Mouse (Mus musculus): ENCODE measurements around the gene Meltf. TPM values are rescaled to one million over a fixed set of nuclear protein-coding genes. Genes with fewer than 3 reads are reported as not detected.

Gene Meltf
- polyA plus RNA-seq (2015; fragmentation: Nextera tagmentation; extraction: Ambion mirVana): 4.8 and 6.1 TPM in 2 replicates

- H3K4me1 ChIP-seq (ENCODE audit: control insufficient read depth, insufficient read depth, low read length): peaks cover 10% of the 10 kb centered on the region
- no peaks in the 10 kb centered on the region for H3K27me3 ChIP-seq (ENCODE audit: control insufficient read depth, insufficient read depth, low read length)
- no peak within 1 kb of the TSS for H3K4me3 ChIP-seq (replicated peaks; ENCODE audit: low read length)
- H3K9ac ChIP-seq (ENCODE audit: low read length): 0 out of 2 replicates have a peak within 1 kb of the TSS, but pooled peaks have one; percentile 30
- H3K9me3 ChIP-seq (replicated peaks; ENCODE audit: control insufficient read depth, low read length): no peaks in the 10 kb centered on the region
- 29% methylated on average over 21 of the region's 21 CpGs for WGBS
- no peaks in the 10 kb centered on the region for H3K36me3 ChIP-seq (ENCODE audit: control insufficient read depth, insufficient read depth, low read length)
- no peak within 1 kb of the TSS for H3K27ac ChIP-seq (ENCODE audit: low read length)
- H3K4me2 ChIP-seq (ENCODE audit: low read depth, low read length): peak within 1 kb of the TSS; percentile 39
- ATAC-seq (ENCODE audit: insufficient read depth, low FRiP score): peak; percentile 88; the same call in 1 of the 2 replicates
These were observed at the start of gene Meltf for GRCm38 (mm10) chr16:31878573-31879257. Gene Meltf (plus strand): TSS chr16:31878810.

- WGBS: 86% methylated on average over 4 of the region's 4 CpGs
- H3K4me3 ChIP-seq (replicated peaks; ENCODE audit: low read length): no peak overlapping the region
- no peak for ATAC-seq (ENCODE audit: insufficient read depth, low FRiP score)
These were observed 47.9 kb upstream of the Meltf start for GRCm38 (mm10) chr16:31830726-31831125.

GRCm38 (mm10) chr16:31832630-31833422 lies 45.8 kb upstream of the Meltf start:
- ATAC-seq (ENCODE audit: insufficient read depth, low FRiP score): no peak
- Histone ChIP-seq H3K9ac (ENCODE audit: low read length) (no peak overlapping the region), H3K4me3 (replicated peaks; ENCODE audit: low read length) (no peak overlapping the region), H3K27ac (ENCODE audit: low read length) (no peak overlapping the region), H3K27me3 (ENCODE audit: control insufficient read depth, insufficient read depth, low read length) (no peaks in the 10 kb centered on the region), H3K9me3 (replicated peaks; ENCODE audit: control insufficient read depth, low read length) (no peaks in the 10 kb centered on the region), H3K4me1 (ENCODE audit: control insufficient read depth, insufficient read depth, low read length) (no peaks in the 10 kb centered on the region), H3K4me2 (ENCODE audit: low read depth, low read length) (no peak overlapping the region), H3K36me3 (ENCODE audit: control insufficient read depth, insufficient read depth, low read length) (0 out of 2 replicates have a peak, but pooled peaks cover 5% of the 10 kb centered on the region)
- 92% methylated on average over 10 of the region's 10 CpGs for WGBS

More at GRCm38 (mm10) chr16:31830726-31831125, 47.9 kb upstream of the Meltf start:
- Histone ChIP-seq H3K4me2 (ENCODE audit: low read depth, low read length) (no peak overlapping the region), H3K27me3 (ENCODE audit: control insufficient read depth, insufficient read depth, low read length) (no peaks in the 10 kb centered on the region), H3K9me3 (replicated peaks; ENCODE audit: control insufficient read depth, low read length) (no peaks in the 10 kb centered on the region), H3K36me3 (ENCODE audit: control insufficient read depth, insufficient read depth, low read length) (0 out of 2 replicates have a peak, but pooled peaks cover 5% of the 10 kb centered on the region), H3K27ac (ENCODE audit: low read length) (no peak overlapping the region), H3K4me1 (ENCODE audit: control insufficient read depth, insufficient read depth, low read length) (no peaks in the 10 kb centered on the region), H3K9ac (ENCODE audit: low read length) (no peak overlapping the region)

- Histone ChIP-seq H3K36me3 (ENCODE audit: control insufficient read depth, insufficient read depth, low read length) (0 out of 2 replicates have a peak, but pooled peaks cover 5% of the 10 kb centered on the region), H3K27ac (ENCODE audit: low read length) (no peak overlapping the region), H3K27me3 (ENCODE audit: control insufficient read depth, insufficient read depth, low read length) (no peaks in the 10 kb centered on the region), H3K4me2 (ENCODE audit: low read depth, low read length) (no peak overlapping the region), H3K9ac (ENCODE audit: low read length) (no peak overlapping the region), H3K4me3 (replicated peaks; ENCODE audit: low read length) (no peak overlapping the region), H3K4me1 (ENCODE audit: control insufficient read depth, insufficient read depth, low read length) (no peaks in the 10 kb centered on the region), H3K9me3 (replicated peaks; ENCODE audit: control insufficient read depth, low read length) (no peaks in the 10 kb centered on the region)
- ATAC-seq (ENCODE audit: insufficient read depth, low FRiP score): no peak
- 60% methylated on average over 7 of the region's 7 CpGs for WGBS
These were observed 44.5 kb upstream of the Meltf start for GRCm38 (mm10) chr16:31834011-31834584.

GRCm38 (mm10) chr16:31834662-31835318 lies 43.8 kb upstream of the Meltf start:
- H3K27me3 ChIP-seq (ENCODE audit: control insufficient read depth, insufficient read depth, low read length): no peaks in the 10 kb centered on the region
- H3K9ac ChIP-seq (ENCODE audit: low read length): no peak overlapping the region
- no peak overlapping the region for H3K4me3 ChIP-seq (replicated peaks; ENCODE audit: low read length)
- H3K36me3 ChIP-seq (ENCODE audit: control insufficient read depth, insufficient read depth, low read length): 0 out of 2 replicates have a peak, but pooled peaks cover 2% of the 10 kb centered on the region
- no peak for ATAC-seq (ENCODE audit: insufficient read depth, low FRiP score)
- H3K9me3 ChIP-seq (replicated peaks; ENCODE audit: control insufficient read depth, low read length): no peaks in the 10 kb centered on the region
- 75% methylated on average over 2 of the region's 2 CpGs for WGBS
- H3K4me1 ChIP-seq (ENCODE audit: control insufficient read depth, insufficient read depth, low read length): no peaks in the 10 kb centered on the region
- no peak overlapping the region for H3K4me2 ChIP-seq (ENCODE audit: low read depth, low read length)
- no peak overlapping the region for H3K27ac ChIP-seq (ENCODE audit: low read length)

- H3K4me1 ChIP-seq (ENCODE audit: control insufficient read depth, insufficient read depth, low read length): no peaks in the 10 kb centered on the region
- H3K27ac ChIP-seq (ENCODE audit: low read length): no peak overlapping the region
- no peak overlapping the region for H3K4me3 ChIP-seq (replicated peaks; ENCODE audit: low read length)
- no peak overlapping the region for H3K9ac ChIP-seq (ENCODE audit: low read length)
- no peaks in the 10 kb centered on the region for H3K27me3 ChIP-seq (ENCODE audit: control insufficient read depth, insufficient read depth, low read length)
- H3K9me3 ChIP-seq (replicated peaks; ENCODE audit: control insufficient read depth, low read length): no peaks in the 10 kb centered on the region
- H3K4me2 ChIP-seq (ENCODE audit: low read depth, low read length): no peak overlapping the region
- 84% methylated on average over 3 of the region's 3 CpGs for WGBS
- no peak for ATAC-seq (ENCODE audit: insufficient read depth, low FRiP score)
- no peaks in the 10 kb centered on the region for H3K36me3 ChIP-seq (ENCODE audit: control insufficient read depth, insufficient read depth, low read length)
These were observed 41.2 kb upstream of the Meltf start for GRCm38 (mm10) chr16:31837362-31837761.

GRCm38 (mm10) chr16:31844246-31844645 lies 34.4 kb upstream of the Meltf start:
- no peak overlapping the region for H3K9ac ChIP-seq (ENCODE audit: low read length)
- H3K4me3 ChIP-seq (replicated peaks; ENCODE audit: low read length): no peak overlapping the region
- H3K9me3 ChIP-seq (replicated peaks; ENCODE audit: control insufficient read depth, low read length): no peaks in the 10 kb centered on the region
- WGBS: 84% methylated on average over 3 of the region's 3 CpGs
- H3K27me3 ChIP-seq (ENCODE audit: control insufficient read depth, insufficient read depth, low read length): no peaks in the 10 kb centered on the region
- H3K27ac ChIP-seq (ENCODE audit: low read length): no peak overlapping the region
- H3K36me3 ChIP-seq (ENCODE audit: control insufficient read depth, insufficient read depth, low read length): no peaks in the 10 kb centered on the region
- H3K4me2 ChIP-seq (ENCODE audit: low read depth, low read length): no peak overlapping the region
- ATAC-seq (ENCODE audit: insufficient read depth, low FRiP score): no peak
- no peaks in the 10 kb centered on the region for H3K4me1 ChIP-seq (ENCODE audit: control insufficient read depth, insufficient read depth, low read length)

- Histone ChIP-seq H3K27ac (ENCODE audit: low read length) (no peak overlapping the region), H3K27me3 (ENCODE audit: control insufficient read depth, insufficient read depth, low read length) (no peaks in the 10 kb centered on the region), H3K4me1 (ENCODE audit: control insufficient read depth, insufficient read depth, low read length) (no peaks in the 10 kb centered on the region), H3K9me3 (replicated peaks; ENCODE audit: control insufficient read depth, low read length) (no peaks in the 10 kb centered on the region), H3K4me2 (ENCODE audit: low read depth, low read length) (no peak overlapping the region), H3K36me3 (ENCODE audit: control insufficient read depth, insufficient read depth, low read length) (no peaks in the 10 kb centered on the region), H3K4me3 (replicated peaks; ENCODE audit: low read length) (no peak overlapping the region), H3K9ac (ENCODE audit: low read length) (no peak overlapping the region)
- no peak for ATAC-seq (ENCODE audit: insufficient read depth, low FRiP score)
- 85% methylated on average over 10 of the region's 10 CpGs for WGBS
These were observed 31.8 kb upstream of the Meltf start for GRCm38 (mm10) chr16:31846763-31847162.

Data from stomach, embryonic 16.5 days (tissue).